Mouse (Mus musculus) frontal cortex, postnatal 25 days (tissue): ENCODE data around the gene Mxi1.
A peak's percentile ranks its signal among the peaks of the same experiment; 100 is the strongest.

Source experiments
- DNase-seq, 2 experiments: peaks; one replicate each; pipeline ENCODE4 v3.0.0; 2022; ENCODE audit warnings: low spot score in 2 of 2

Gene Mxi1

DNA sequence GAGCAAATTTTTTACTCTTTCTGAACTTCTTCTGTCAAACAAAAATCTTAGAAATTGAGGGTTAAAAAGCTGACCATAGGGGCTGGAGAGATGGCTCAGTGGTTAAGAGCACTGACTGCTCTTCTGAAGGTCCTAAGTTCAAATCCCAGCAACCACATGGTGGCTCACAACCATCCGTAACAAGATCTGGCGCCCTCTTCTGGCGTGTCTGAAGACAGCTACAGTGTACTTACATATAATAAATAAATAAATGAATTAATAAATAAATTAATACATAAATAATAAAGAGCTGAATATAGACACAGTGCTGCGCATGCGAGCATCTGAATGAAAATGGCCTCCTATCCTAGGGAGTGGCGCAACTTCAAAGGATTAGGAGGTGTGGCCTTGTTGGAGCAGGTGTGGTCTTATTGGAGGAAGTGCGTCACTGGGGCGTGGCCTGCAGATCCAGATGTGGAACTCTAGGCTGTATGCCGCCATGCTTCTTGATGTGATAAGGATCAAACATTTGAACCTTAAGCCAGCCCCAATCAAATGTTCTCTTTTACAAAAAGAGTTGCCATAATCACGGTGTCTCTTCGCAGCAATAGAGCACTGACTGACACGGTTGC is 12.2 kb downstream of the Mxi1 start:
- no peak for DNase-seq

GRCm38 (mm10) chr19:53324866-53325265 is 14.5 kb downstream of the Mxi1 start:
- DNase-seq = no peak

GRCm38 (mm10) chr19:53325578-53326295 is 15.4 kb downstream of the Mxi1 start:
- peak; percentile 51 to 67 for DNase-seq

DNA sequence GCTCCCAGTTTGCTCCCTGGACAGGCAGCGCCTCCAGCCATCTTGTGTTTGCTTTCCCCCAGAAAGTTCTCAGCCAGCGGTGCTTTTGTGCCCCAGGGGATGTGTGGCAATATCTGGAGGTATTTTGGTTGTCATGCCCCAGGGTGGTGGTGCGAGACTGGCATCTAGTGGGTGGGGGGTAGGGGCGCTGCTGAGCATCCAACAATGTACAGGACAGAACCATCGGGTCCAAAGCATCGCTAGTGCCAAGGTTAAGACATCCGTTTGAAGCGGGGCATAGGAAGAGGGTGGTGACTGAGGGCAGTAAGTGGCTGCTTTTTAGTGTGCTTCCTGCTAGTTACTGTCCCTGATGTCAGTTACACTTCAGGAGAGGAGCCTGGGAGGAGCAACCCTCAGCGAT is 17.8 kb downstream of the Mxi1 start:
- DNase-seq = no peak

DNA sequence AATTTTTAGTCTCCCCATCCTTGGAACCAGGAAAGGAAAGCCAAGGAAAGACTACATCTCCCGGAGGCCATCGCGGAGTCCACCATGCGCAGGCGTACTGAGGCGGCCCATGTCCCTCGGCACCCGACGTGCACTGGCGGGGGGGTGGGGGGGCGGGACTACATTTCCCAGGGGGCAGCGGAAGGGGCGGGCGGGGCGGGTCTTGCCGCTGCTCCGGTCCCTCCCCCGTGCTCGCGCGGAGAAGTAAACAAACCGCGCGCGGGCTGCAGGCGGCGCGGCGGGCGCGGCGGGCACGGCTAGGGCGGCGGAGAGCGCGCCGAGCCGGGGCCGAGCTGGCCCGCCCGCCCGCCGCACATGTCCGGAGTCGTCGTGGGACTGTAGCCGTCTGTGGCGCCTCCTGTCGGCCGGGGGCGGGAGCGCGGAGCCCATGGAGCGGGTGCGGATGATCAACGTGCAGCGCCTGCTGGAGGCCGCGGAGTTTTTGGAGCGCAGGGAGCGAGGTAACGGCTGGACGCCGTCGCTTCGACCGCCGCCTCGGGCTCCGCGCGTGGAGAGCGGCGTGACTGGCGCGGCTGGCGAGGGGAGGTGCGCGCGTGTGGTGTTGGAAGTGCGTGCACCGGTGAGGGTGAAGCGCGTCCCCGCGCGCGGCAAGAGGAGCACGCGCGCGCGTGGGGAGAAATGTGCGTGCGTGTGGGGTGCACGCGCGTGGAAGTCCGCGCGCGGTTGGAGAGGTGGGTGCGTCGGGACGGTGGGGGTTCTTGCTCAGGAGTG is 19.1 kb downstream of the Mxi1 start:
- peak; percentile 83 to 86 for DNase-seq

GRCm38 (mm10) chr19:53329992-53330381 is 19.7 kb downstream of the Mxi1 start:
- DNase-seq = peak in 1 of 2 experiments; percentile 50

- no peak for DNase-seq
These were observed 21.7 kb downstream of the Mxi1 start for GRCm38 (mm10) chr19:53331882-53332500.

DNA sequence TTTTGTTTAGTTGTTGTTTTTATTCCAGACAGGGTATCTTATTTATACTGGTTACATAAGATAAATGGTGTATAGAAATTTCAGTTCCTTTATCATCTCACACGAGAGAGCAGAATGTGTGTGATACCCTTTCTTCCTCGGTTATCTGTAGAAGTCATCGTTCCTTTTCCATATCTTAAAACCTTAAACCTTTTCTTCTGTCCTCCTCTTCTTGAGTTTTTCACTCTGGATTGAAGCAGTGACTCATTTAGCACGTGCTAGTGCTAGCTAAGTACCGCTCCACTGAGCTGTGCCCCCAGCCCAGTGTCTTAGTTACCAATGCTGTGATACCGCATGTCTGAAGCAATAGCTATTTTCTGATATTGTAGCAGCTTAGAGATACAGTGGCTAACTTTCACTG is 23.4 kb downstream of the Mxi1 start:
- DNase-seq = no peak

- DNase-seq = no peak
These were observed 24.9 kb downstream of the Mxi1 start for GRCm38 (mm10) chr19:53335241-53335640.

GRCm38 (mm10) chr19:53340423-53340822 is 30.1 kb downstream of the Mxi1 start:
- DNase-seq = no peak

- DNase-seq = no peak
These were observed 33.0 kb downstream of the Mxi1 start for GRCm38 (mm10) chr19:53343174-53343881.

- DNase-seq = no peak
These were observed 33.7 kb downstream of the Mxi1 start for GRCm38 (mm10) chr19:53344062-53344461.

- no peak for DNase-seq
These were observed 35.4 kb downstream of the Mxi1 start for GRCm38 (mm10) chr19:53345766-53346165.

DNA sequence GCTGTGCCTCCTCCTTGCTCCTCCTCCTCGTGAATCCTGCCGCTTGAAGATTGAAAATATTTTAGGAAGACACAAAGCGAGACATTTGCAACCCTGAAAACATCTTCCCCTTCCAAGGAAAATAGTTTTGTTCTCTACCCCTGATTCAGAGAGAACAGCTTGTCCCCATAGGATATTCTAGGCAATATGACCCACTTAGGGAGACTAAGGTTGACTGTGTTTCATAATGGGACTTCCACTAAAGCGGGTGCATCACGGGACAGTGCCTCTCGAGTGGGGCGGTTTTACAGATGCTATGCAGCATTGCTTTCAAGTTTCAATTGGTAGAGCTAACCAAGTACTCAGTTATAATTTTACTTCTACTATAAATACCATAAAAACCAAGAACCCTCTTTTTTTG is 43.5 kb downstream of the Mxi1 start:
- no peak for DNase-seq

GRCm38 (mm10) chr19:53354271-53355000 is 44.1 kb downstream of the Mxi1 start:
- no peak for DNase-seq

- no peak for DNase-seq
These were observed 44.7 kb downstream of the Mxi1 start for GRCm38 (mm10) chr19:53355065-53355464.

- no peak for DNase-seq
These were observed 49.1 kb downstream of the Mxi1 start for GRCm38 (mm10) chr19:53359160-53360033.

DNA sequence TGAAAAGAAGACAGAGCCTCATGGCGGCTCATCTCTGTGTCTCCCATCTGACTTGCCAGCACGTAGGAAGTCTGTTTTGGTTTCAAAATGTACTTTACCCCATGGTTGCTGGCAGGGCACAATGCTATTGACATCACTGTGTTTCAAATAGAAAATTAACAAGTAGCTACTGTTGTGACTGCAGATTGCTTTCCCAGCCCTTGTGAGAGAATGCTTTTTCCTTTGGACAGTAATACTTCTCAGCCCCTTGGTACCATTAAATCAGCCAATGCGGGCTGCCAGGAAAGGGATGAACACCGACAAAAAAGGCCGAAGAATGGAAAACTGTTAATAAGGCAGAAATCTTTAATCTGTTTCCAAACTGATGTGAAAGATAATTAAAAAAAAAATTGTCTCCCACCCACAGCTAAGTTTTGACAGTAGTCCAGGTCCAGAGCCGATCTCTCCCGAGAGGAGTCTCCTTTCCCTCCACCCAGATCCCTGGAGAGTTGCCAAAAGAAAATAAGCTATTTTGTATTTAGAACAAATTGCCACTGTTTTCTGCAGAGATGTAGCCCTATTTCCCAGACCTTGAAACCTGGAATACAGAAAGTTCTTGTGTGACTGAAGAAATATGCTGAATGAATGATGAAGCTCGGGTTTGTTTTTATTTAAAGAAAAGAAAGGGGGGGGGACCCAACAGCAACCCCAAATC is 50.1 kb downstream of the Mxi1 start:
- no peak for DNase-seq

GRCm38 (mm10) chr19:53362967-53363366 is 52.6 kb downstream of the Mxi1 start:
- DNase-seq = no peak
